Mouse (Mus musculus) midbrain, embryonic 10.5 days (tissue): ENCODE measurements at regions not wholly inside any gene's neighbourhood (a gene's known extent, or its start where the extent isn't known, plus 50 kb on each side); places are given as distances from the start of the nearest gene placed in this dataset.

Experiments
- DNase-seq: peaks from one replicate; pipeline ENCODE4 v3.0.0-alpha.2; 2017; ENCODE audit warnings: low spot score
- H3K27ac ChIP-seq: fragments of 300-500 bp; sonication (generic); replicated peaks from 2 replicates; pipeline ENCODE4 v1.5.1; 2016; ENCODE audit warnings: mild to moderate bottlenecking
- H3K27me3 ChIP-seq: fragments of 300-500 bp; sonication (generic); 2 replicates; pipeline ENCODE4 v1.6.1; 2016; ENCODE audit warnings: low read depth, mild to moderate bottlenecking; ENCODE audit not compliant: poor library complexity, severe bottlenecking
- H3K36me3 ChIP-seq: fragments of 300-500 bp; sonication (generic); 2 replicates; pipeline ENCODE4 v1.6.1; 2016; ENCODE audit warnings: mild to moderate bottlenecking, moderate library complexity
- H3K4me1 ChIP-seq: fragments of 300-500 bp; sonication (generic); 2 replicates; pipeline ENCODE4 v1.6.1; 2016
- H3K4me3 ChIP-seq: fragments of 300-500 bp; sonication (generic); 2 replicates; pipeline ENCODE4 v1.5.1; 2016; ENCODE audit warnings: mild to moderate bottlenecking, moderate library complexity
- H3K9me3 ChIP-seq: fragments of 300-500 bp; sonication (generic); replicated peaks from 2 replicates; pipeline ENCODE4 v1.6.1; 2016; ENCODE audit warnings: mild to moderate bottlenecking
- WGBS: fragments of 180-500 bp; shearing (Covaris S2); methylation state at CpG from one replicate; pipeline ENCODE4 v1.1.7; 2016; 5-methylcytosine and 5-hydroxymethylcytosine counted together

- Histone ChIP-seq H3K4me1 (peaks cover 11% of the 10 kb centered on the region; the same call in 1 of the 2 replicates), H3K27me3 (no peaks in the 10 kb centered on the region), H3K36me3 (no peaks in the 10 kb centered on the region), H3K4me3 (no peak overlapping the region), H3K9me3 (no peaks in the 10 kb centered on the region), H3K27ac (0 out of 2 replicates have a peak overlapping the region, but pooled peaks have one; percentile 13)
- WGBS: 79% methylated on average over 11 of the region's 11 CpGs
- no peak for DNase-seq
Observed at GRCm38 (mm10) chr2:179379691-179380443, 62.4 kb upstream of the Cdh4 start.

- no peak for DNase-seq
- whole genome bisulfite sequencing: 89% methylated on average over 4 of the region's 4 CpGs
- H3K27ac ChIP-seq: no peak overlapping the region
Observed at GRCm38 (mm10) chr2:179380444-179380705, 61.9 kb upstream of the Cdh4 start.

GRCm38 (mm10) chr2:179381916-179382315, 60.3 kb upstream of the Cdh4 start:
- Histone ChIP-seq H3K27ac (no peak overlapping the region), H3K27me3 (no peaks in the 10 kb centered on the region), H3K9me3 (no peaks in the 10 kb centered on the region), H3K4me3 (no peak overlapping the region), H3K4me1 (peaks cover 11% of the 10 kb centered on the region; the same call in 1 of the 2 replicates), H3K36me3 (no peaks in the 10 kb centered on the region)
- DNase-seq: no peak
- WGBS: 96% methylated on average over 3 of the region's 3 CpGs

More at GRCm38 (mm10) chr2:179380444-179380705, 61.9 kb upstream of the Cdh4 start:
- no peaks in the 10 kb centered on the region for H3K36me3 ChIP-seq
- H3K4me3 ChIP-seq: no peak overlapping the region
- peaks cover 11% of the 10 kb centered on the region; the same call in 1 of the 2 replicates for H3K4me1 ChIP-seq
- no peaks in the 10 kb centered on the region for H3K9me3 ChIP-seq
- H3K27me3 ChIP-seq: no peaks in the 10 kb centered on the region

GRCm38 (mm10) chr2:179382594-179382993, 59.6 kb upstream of the Cdh4 start:
- WGBS: 91% methylated on average over 9 of the region's 9 CpGs
- Histone ChIP-seq H3K36me3 (no peaks in the 10 kb centered on the region), H3K4me1 (peaks cover 11% of the 10 kb centered on the region; the same call in 1 of the 2 replicates), H3K4me3 (no peak overlapping the region), H3K27ac (no peak overlapping the region), H3K27me3 (no peaks in the 10 kb centered on the region), H3K9me3 (no peaks in the 10 kb centered on the region)
- no peak for DNase-seq

GRCm38 (mm10) chr2:179386871-179387270, 55.4 kb upstream of the Cdh4 start:
- Histone ChIP-seq H3K4me1 (no peaks in the 10 kb centered on the region), H3K36me3 (no peaks in the 10 kb centered on the region), H3K9me3 (no peaks in the 10 kb centered on the region), H3K27me3 (no peaks in the 10 kb centered on the region), H3K27ac (no peak overlapping the region), H3K4me3 (no peak overlapping the region)
- no peak for DNase-seq
- WGBS: 78% methylated on average over 6 of the region's 6 CpGs

GRCm38 (mm10) chr2:179390486-179390885, 51.7 kb upstream of the Cdh4 start:
- no peak overlapping the region for H3K4me3 ChIP-seq
- 97% methylated on average over 4 of the region's 4 CpGs for WGBS
- no peak overlapping the region for H3K27ac ChIP-seq

GRCm38 (mm10) chr2:179390924-179391461, 51.2 kb upstream of the Cdh4 start:
- Histone ChIP-seq H3K27me3 (no peaks in the 10 kb centered on the region), H3K36me3 (no peaks in the 10 kb centered on the region), H3K27ac (no peak overlapping the region), H3K9me3 (no peaks in the 10 kb centered on the region), H3K4me3 (no peak overlapping the region), H3K4me1 (peaks cover 6% of the 10 kb centered on the region; the same call in 1 of the 2 replicates)
- no peak for DNase-seq
- 88% methylated on average over 11 of the region's 11 CpGs for WGBS

More at GRCm38 (mm10) chr2:179390486-179390885, 51.7 kb upstream of the Cdh4 start:
- Histone ChIP-seq H3K36me3 (no peaks in the 10 kb centered on the region), H3K27me3 (no peaks in the 10 kb centered on the region), H3K9me3 (no peaks in the 10 kb centered on the region), H3K4me1 (peaks cover 5% of the 10 kb centered on the region; the same call in 1 of the 2 replicates)
- no peak for DNase-seq
